ENCODE assay signal across 22 mouse cellular contexts in genomic region chrX:126774846-126775245, GRCm38 (mm10). TPM values are rescaled to one million over a fixed set of nuclear protein-coding genes. Genes with fewer than 3 reads are reported as not detected.
"Had no signal": no experiment of that assay in that cellular context is flagged by ENCODE, and none has a peak within 500 bp of the region (broad histone marks: within the 10 kb centered on the region; RNA-seq: fewer than 3 reads in every experiment).

No protein-coding gene starts in this region.

RNA-seq across cellular contexts. Expression of gene 4932411N23Rik, which starts 40.8 kb away (rescaled TPM):
- total RNA-seq: layer of hippocampus, adult 18-20 months; layer of hippocampus, postnatal 14 days; left cerebral cortex, adult 8-10 months; left cerebral cortex, postnatal 14 days; left cerebral cortex, postnatal 4 days; megakaryocyte, adult 5-6 weeks had no signal
- polyA plus RNA-seq: kidney, embryonic 15.5 days; limb, embryonic 12.5 days; limb, embryonic 15.5 days; liver, embryonic 11.5 days; liver, embryonic 14.5 days; liver, postnatal 0 days; lung, embryonic 14.5 days; lung, postnatal 0 days; macrophage; midbrain, embryonic 10.5 days; midbrain, embryonic 15.5 days; neural tube, embryonic 11.5 days; neural tube, embryonic 14.5 days; stomach, embryonic 14.5 days; stomach, postnatal 0 days; thymus, adult 2 months had no signal
